Mouse (Mus musculus) CH12.LX (cell line): ENCODE measurements around the gene Zbtb4. TPM values are rescaled to one million over a fixed set of nuclear protein-coding genes. Genes with fewer than 3 reads are reported as not detected.

ENCODE experiments used
- DNase-seq: peaks from one replicate; pipeline ENCODE4 v3.0.0-alpha.2; 2013; ENCODE audit errors: extremely low read depth
- H3K27ac ChIP-seq: 2 replicates; pipeline ENCODE4 v1.5.1; 2012; ENCODE audit warnings: low read depth, mild to moderate bottlenecking, control low read depth, moderate library complexity; ENCODE audit not compliant: insufficient read depth
- H3K27me3 ChIP-seq: replicated peaks from 2 replicates; pipeline ENCODE3; 2012; ENCODE audit warnings: inconsistent platforms
- H3K36me3 ChIP-seq, 2 experiments: replicated peaks in 1 of 2; 2 replicates each; pipeline versions ENCODE3 to v1.6.1; 2012; ENCODE audit warnings: inconsistent platforms in 1 of 2, low read length in 1 of 2, mild to moderate bottlenecking in 1 of 2, mixed read lengths in 1 of 2, moderate library complexity in 1 of 2; ENCODE audit not compliant: control insufficient read depth in 1 of 2, insufficient read depth in 1 of 2
- H3K4me1 ChIP-seq, 2 experiments: 2 replicates each; pipeline ENCODE4 v1.6.1; 2012; ENCODE audit warnings: inconsistent platforms in 1 of 2, moderate library complexity in 1 of 2; ENCODE audit not compliant: insufficient read depth in 2 of 2, control insufficient read depth in 1 of 2
- H3K4me2 ChIP-seq: 2 replicates; pipeline ENCODE4 v1.6.1; 2012; ENCODE audit warnings: low read depth, mild to moderate bottlenecking, control low read depth; ENCODE audit not compliant: poor library complexity, insufficient read depth, severe bottlenecking
- H3K4me3 ChIP-seq, 3 experiments: fragments of 150-350 bp in 1 of 3; sonication (generic) in 1 of 3; replicated peaks in 1 of 3; 2 replicates each; pipeline versions ENCODE3 to v1.5.1; 2011 to 2012; ENCODE audit warnings: low read depth in 2 of 3, low read length in 2 of 3, mild to moderate bottlenecking in 2 of 3, moderate library complexity in 2 of 3, control low read depth in 1 of 3, improper control_type of control experiment in 1 of 3, inconsistent platforms in 1 of 3, mixed read lengths in 1 of 3; ENCODE audit not compliant: poor library complexity in 1 of 3
- H3K79me2 ChIP-seq: replicated peaks from 2 replicates; pipeline ENCODE4 v1.6.1; 2012; ENCODE audit warnings: mild to moderate bottlenecking, moderate library complexity; ENCODE audit not compliant: control insufficient read depth, poor library complexity, insufficient read depth, severe bottlenecking; ENCODE audit errors: extremely low read depth
- H3K9ac ChIP-seq: 2 replicates; pipeline ENCODE4 v1.6.1; 2012; ENCODE audit warnings: low read depth, mild to moderate bottlenecking, control low read depth, moderate library complexity; ENCODE audit not compliant: insufficient read depth
- H3K9me3 ChIP-seq: replicated peaks from 2 replicates; pipeline ENCODE3; 2012; ENCODE audit warnings: low read length, inconsistent platforms, mixed read lengths
- BHLHE40 ChIP-seq: IDR thresholded peaks from 2 replicates; pipeline ENCODE4 v1.6.1; 2011; ENCODE audit warnings: mild to moderate bottlenecking, low read depth, low read length, improper control_type of control experiment
- CTCF ChIP-seq, 2 experiments: IDR thresholded peaks in 1 of 2; conservative IDR thresholded peaks in 1 of 2; 2 replicates each; pipeline ENCODE4 v1.5.1; 2011 to 2012; ENCODE audit warnings: low read depth in 2 of 2, low read length in 2 of 2, improper control_type of control experiment in 1 of 2, inconsistent platforms in 1 of 2, mild to moderate bottlenecking in 1 of 2, moderate library complexity in 1 of 2
- E2F4 ChIP-seq: IDR thresholded peaks from 2 replicates; pipeline ENCODE4 v1.6.1; 2011; ENCODE audit warnings: low read depth, low read length, improper control_type of control experiment; ENCODE audit not compliant: insufficient replicate concordance
- ETS1 ChIP-seq: conservative IDR thresholded peaks from 2 replicates; pipeline ENCODE4 v1.6.1; 2012; ENCODE audit warnings: low read depth, mild to moderate bottlenecking, inconsistent platforms, low read length, improper control_type of control experiment, moderate library complexity
- IRF4 ChIP-seq: IDR thresholded peaks from 2 replicates; pipeline ENCODE4 v1.6.1; 2014; ENCODE audit warnings: low read depth, mild to moderate bottlenecking, inconsistent platforms, low read length, improper control_type of control experiment
- JUN ChIP-seq: IDR thresholded peaks from 2 replicates; pipeline ENCODE4 v1.6.1; 2011; ENCODE audit warnings: low read depth, mild to moderate bottlenecking, low read length, improper control_type of control experiment, moderate library complexity; ENCODE audit not compliant: insufficient read depth
- JUND ChIP-seq: conservative IDR thresholded peaks from 2 replicates; pipeline ENCODE4 v1.6.1; 2011; ENCODE audit warnings: low read depth, low read length, improper control_type of control experiment
- MAFK ChIP-seq: IDR thresholded peaks from 2 replicates; pipeline ENCODE4 v1.6.1; 2011; ENCODE audit warnings: low read length, improper control_type of control experiment; ENCODE audit not compliant: insufficient replicate concordance
- MAX ChIP-seq: IDR thresholded peaks from 2 replicates; pipeline ENCODE4 v1.6.1; 2011; ENCODE audit warnings: low read length, improper control_type of control experiment
- MXI1 ChIP-seq: IDR thresholded peaks from 2 replicates; pipeline ENCODE4 v1.6.1; 2011; ENCODE audit warnings: mild to moderate bottlenecking, low read depth, low read length, improper control_type of control experiment
- MYC ChIP-seq: IDR thresholded peaks from 2 replicates; pipeline ENCODE4 v1.6.1; 2011; ENCODE audit warnings: low read depth, mild to moderate bottlenecking, improper control_type of control experiment, low read length
- NELFE ChIP-seq: IDR thresholded peaks from 2 replicates; pipeline ENCODE4 v1.6.1; 2011; ENCODE audit warnings: low read depth, low read length, improper control_type of control experiment
- NRF1 ChIP-seq: IDR thresholded peaks from 2 replicates; pipeline ENCODE4 v1.6.1; 2014; ENCODE audit warnings: low read depth, mild to moderate bottlenecking, inconsistent platforms, low read length, improper control_type of control experiment, moderate library complexity
- PAX5 ChIP-seq: IDR thresholded peaks from 2 replicates; pipeline ENCODE4 v1.6.1; 2012; ENCODE audit warnings: low read length, inconsistent platforms, mixed read lengths
- POLR2AphosphoS2 ChIP-seq: IDR thresholded peaks from 2 replicates; pipeline ENCODE4 v1.6.1; 2011; ENCODE audit warnings: low read depth, low read length, improper control_type of control experiment
- RAD21 ChIP-seq: IDR thresholded peaks from 2 replicates; pipeline ENCODE4 v1.6.1; 2011; ENCODE audit warnings: low read depth, mild to moderate bottlenecking, low read length, improper control_type of control experiment, moderate library complexity
- RCOR1 ChIP-seq: conservative IDR thresholded peaks from 2 replicates; pipeline ENCODE4 v1.6.1; 2012; ENCODE audit warnings: low read depth, mild to moderate bottlenecking, inconsistent platforms, low read length, improper control_type of control experiment
- SIN3A ChIP-seq: IDR thresholded peaks from 2 replicates; pipeline ENCODE4 v1.6.1; 2012; ENCODE audit warnings: low read length, improper control_type of control experiment, inconsistent platforms
- SMC3 ChIP-seq: IDR thresholded peaks from 2 replicates; pipeline ENCODE4 v1.6.1; 2011; ENCODE audit warnings: low read depth, low read length, improper control_type of control experiment
- UBTF ChIP-seq: IDR thresholded peaks from 2 replicates; pipeline ENCODE4 v1.6.1; 2012; ENCODE audit warnings: low read depth, mild to moderate bottlenecking, inconsistent platforms, low read length, improper control_type of control experiment, moderate library complexity
- ZNF384 ChIP-seq: IDR thresholded peaks from 2 replicates; pipeline ENCODE4 v1.6.1; 2012; ENCODE audit warnings: low read depth, low read length, improper control_type of control experiment, inconsistent platforms
- dilution Hi-C: fragments of 300-500 bp; cut with MboI; formaldehyde crosslinking; loops from 2 replicates; pipeline ENCODE4 v1.14.3; 2020; ENCODE audit warnings: low sequenced_read_pairs; ENCODE audit not compliant: extremely low pct_unique_long_range_greater_than_20kb, extremely low pct_ligation_motif_present
- in situ Hi-C: fragments of 300-500 bp; cut with MboI; formaldehyde crosslinking; loops from 3 replicates; pipeline ENCODE4 v1.14.3; 2019; ENCODE audit warnings: low sequenced_read_pairs, low pct_ligation_motif_present, low pct_unique_long_range_greater_than_20kb, mixed read lengths
- polyA plus RNA-seq: library from polyadenylated mRNA; unstranded; fragments of >175 nt; gene quantifications from 2 replicates; pipeline ENCODE4 v1.2.1, GENCODE M21; 2012; ENCODE audit warnings: low read depth; ENCODE audit not compliant: insufficient read length
- total RNA-seq, 2 experiments: library from RNA; depleted of rRNA; stranded (reverse); fragments of 300-350 nt in 1 of 2; fragments of >200 nt in 1 of 2; gene quantifications; 2 replicates each; pipeline ENCODE4 v1.2.3; 2012 to 2014

Gene Zbtb4
- total and polyA plus RNA-seq, 3 experiments: 0.75 to 3.4 (median 2.3) TPM

DNA sequence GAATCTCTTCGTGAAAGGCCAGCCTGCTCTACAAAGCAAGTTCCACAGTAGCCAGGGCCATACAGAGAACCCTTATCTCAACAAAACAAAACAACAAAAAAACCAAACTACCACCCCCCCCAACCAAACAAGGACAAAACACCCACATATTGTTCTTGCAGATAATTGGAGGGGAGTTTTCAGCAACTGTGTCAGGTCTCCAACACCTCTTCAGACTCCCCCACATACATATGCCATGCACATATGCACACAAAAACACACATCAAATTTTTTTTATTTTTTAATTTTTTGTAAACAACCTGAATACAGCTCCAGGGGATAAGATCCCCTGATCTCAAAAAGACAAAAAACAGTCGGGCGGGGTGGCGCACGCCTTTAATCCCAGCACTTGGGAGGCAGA, 11.5 kb upstream of the Zbtb4 start:
- no peak overlapping the region for H3K9ac ChIP-seq
- TF ChIP-seq NELFE (no peak), UBTF (no peak), RCOR1 (no peak), CTCF (conservative IDR thresholded peaks at IDR 0.05 in 1 of 2, IDR thresholded peaks at IDR 0.05 in 1 of 2; ENCODE audit: low read depth in 2 of 2, low read length in 2 of 2) (no peak), BHLHE40 (no peak), MXI1 (no peak), E2F4 (no peak), MAX (no peak), NRF1 (no peak), SIN3A (no peak)
- peaks cover under 1 to 37% of the 10 kb centered on the region in 2 experiments for H3K36me3 ChIP-seq
- dilution Hi-C loops: no loop called here
- no peak overlapping the region for H3K4me3 ChIP-seq
- no peaks in the 10 kb centered on the region for H3K27me3 ChIP-seq
- in situ Hi-C loops: no loop called here
- no peak for DNase-seq
- H3K9me3 ChIP-seq: no peaks in the 10 kb centered on the region
- H3K79me2 ChIP-seq: peaks cover 84% of the 10 kb centered on the region
- H3K4me1 ChIP-seq: peaks cover 5 to 51% of the 10 kb centered on the region in 2 experiments
- H3K4me2 ChIP-seq: peak overlapping the region; percentile 54; the same call in 1 of the 2 replicates
- no peak overlapping the region for H3K27ac ChIP-seq

GRCm38 (mm10) chr11:69754701-69755100, 11.0 kb upstream of the Zbtb4 start:
- in situ Hi-C loops: loop anchor here (5.0 kb wide), 1 partner anchor 38 kb away; no protein-coding TSS in a partner anchor
- peak; percentile 69 for DNase-seq
- dilution Hi-C loops: no loop called here
- peaks cover 0 to 33% of the 10 kb centered on the region in 2 experiments for H3K36me3 ChIP-seq
- H3K4me1 ChIP-seq: peaks cover 5 to 54% of the 10 kb centered on the region in 2 experiments
- H3K4me3 ChIP-seq: no peak overlapping the region
- H3K9ac ChIP-seq: peak overlapping the region; percentile 49; the same call in 1 of the 2 replicates
- no peak overlapping the region for H3K27ac ChIP-seq
- peak; percentile 82 for TF ChIP-seq SIN3A
- TF ChIP-seq JUND: peak; percentile 97
- no peak for TF ChIP-seq NRF1
- TF ChIP-seq ETS1: 0 out of 2 replicates have a peak, but pooled peaks have one; percentile 13
- peak; percentile 72 for TF ChIP-seq ZNF384
- peak; percentile 14 to 86; a peak in 2 of 4 replicates for TF ChIP-seq CTCF (conservative IDR thresholded peaks at IDR 0.05 in 1 of 2, IDR thresholded peaks at IDR 0.05 in 1 of 2; ENCODE audit: low read depth in 2 of 2, low read length in 2 of 2)
- peak; percentile 36; the same call in 1 of the 2 replicates for TF ChIP-seq IRF4
- no peak; the same call in 1 of the 2 replicates for TF ChIP-seq MAFK
- TF ChIP-seq MYC: peak; percentile 94
- TF ChIP-seq POLR2AphosphoS2: peak; percentile 8; the same call in 1 of the 2 replicates
- no peak for TF ChIP-seq PAX5
- peak; percentile 94 for TF ChIP-seq JUN
- peak; percentile 57 for TF ChIP-seq SMC3
- TF ChIP-seq RAD21: peak; percentile 61
- TF ChIP-seq MAX: peak; percentile 84
- TF ChIP-seq MXI1: peak; percentile 75
- TF ChIP-seq UBTF: no peak
- TF ChIP-seq, all 38 proteins: peak for 13
- Histone ChIP-seq H3K4me2 (peak overlapping the region; percentile 80; the same call in 1 of the 2 replicates), H3K27me3 (no peaks in the 10 kb centered on the region), H3K9me3 (no peaks in the 10 kb centered on the region), H3K79me2 (peaks cover 79% of the 10 kb centered on the region)
